Mouse (Mus musculus) neutrophil, adult 59 days (primary cell): Measurements from ENCODE around the gene Gzmk. TPM values are rescaled to one million over a fixed set of nuclear protein-coding genes. Genes with fewer than 3 reads are reported as not detected.

Experiments used
- total RNA-seq, 2 experiments: library from RNA; stranded (reverse); gene quantifications; 1 replicate in 1 of 2; 2 replicates in 1 of 2; pipeline ENCODE4 v1.2.4; 2023

The Gzmk gene
- total RNA-seq, result not detected

GRCm38 (mm10) chr13:113225811-113226210 is at the start of gene Gzmk:
TSS of gene Gzmk (minus strand) at chr13:113225908.

GRCm38 (mm10) chr13:113209624-113210023 is 16.1 kb downstream of the Gzmk start, which contains the start of gene Esm1:
TSS of gene Esm1 (plus strand) at chr13:113209659.

Other genes with a start within 250 kb of the Gzmk start
- gene Ccno, start 238.1 kb downstream of the Gzmk start, total RNA-seq, result 10 to 100 TPM; 24.8 to 28.1 TPM
- gene Mcidas, start 232.1 kb downstream of the Gzmk start, total RNA-seq, result under 1 TPM; 0.15 to 0.20 TPM
- gene Cdc20b, start 190.8 kb downstream of the Gzmk start, total RNA-seq, result not detected
- under 1 TPM; 0.36 to 0.62 TPM for gene Gpx8, start 179.5 kb downstream of the Gzmk start, total RNA-seq
- under 1 TPM in 1 of 2 experiments, not detected in 1; 0.42 TPM for gene Gzma, start 124.9 kb downstream of the Gzmk start, total RNA-seq
- gene Esm1, start 16.2 kb downstream of the Gzmk start, total RNA-seq, result under 1 TPM in 1 of 2 experiments, not detected in 1; 0.75 TPM
- under 1 TPM in 1 of 2 experiments, not detected in 1; 0.27 TPM for gene BC067074, start 67.3 kb upstream of the Gzmk start, total RNA-seq